8 mouse cellular contexts compared by ENCODE assay signal in genomic region chr8:85081216-85081555, GRCm38 (mm10). TPM values are rescaled to one million over a fixed set of nuclear protein-coding genes. Genes with fewer than 3 reads are reported as not detected.
DNase-seq lines count a peak whose midpoint lies in the region; ATAC-seq lines count a peak whose summit lies in the region.

Wdr83 (minus strand) TSS chr8:85081306.

- intact Hi-C loops in heart, postnatal 14 days (cut with DNase I) = loop anchor here (5.0 kb wide), 1 partner anchor 321 kb away; no protein-coding TSS in a partner anchor

- peaks cover 44% of the 10 kb centered on the region for H3K36me3 ChIP-seq in forebrain, embryonic 10.5 days (replicated peaks)
- H3K36me3 ChIP-seq in stomach, embryonic 14.5 days (ENCODE audit: control insufficient read depth, insufficient read depth, low read length) = peaks cover 20% of the 10 kb centered on the region

- H3K9me3 ChIP-seq in forebrain, embryonic 10.5 days = no peaks in the 10 kb centered on the region
- H3K9me3 ChIP-seq in stomach, embryonic 14.5 days (ENCODE audit: control insufficient read depth, low read depth, low read length) = no peaks in the 10 kb centered on the region

- H3K4me2 ChIP-seq in stomach, embryonic 14.5 days (replicated peaks; ENCODE audit: low read depth, low read length) = peak within 1 kb of the TSS; percentile 96

- 2% methylated on average over 9 of the region's 9 CpGs for WGBS in forebrain, embryonic 10.5 days
- WGBS in stomach, embryonic 14.5 days = 2% methylated on average over 9 of the region's 9 CpGs

- peak within 1 kb of the TSS; percentile 75 for H3K4me3 ChIP-seq in forebrain, embryonic 10.5 days
- peak within 1 kb of the TSS; percentile 82 for H3K4me3 ChIP-seq in stomach, embryonic 14.5 days (ENCODE audit: low read depth, low read length)

- DNase-seq in CD4-positive, CD25-positive, alpha-beta regulatory T cell, adult 2 months (ENCODE audit: low read depth, low spot score) = peak; percentile 67
- peak; percentile 91 for DNase-seq in ZHBTc4 (ENCODE audit: low read depth, low spot score)
- DNase-seq in forebrain, embryonic 10.5 days (ENCODE audit: extremely low spot score, low spot score) = peak; percentile 63
- DNase-seq in heart, postnatal 14 days = peak; percentile 26 to 28
- DNase-seq in layer of hippocampus, postnatal 25 days (ENCODE audit: extremely low spot score in 1 of 2, low spot score in 1 of 2) = no peak
- DNase-seq in lung, postnatal 36 days = peak; percentile 67
- no peak for DNase-seq in cerebellum, postnatal 14 days

- peak within 1 kb of the TSS; percentile 84 for H3K27ac ChIP-seq in forebrain, embryonic 10.5 days
- peak within 1 kb of the TSS; percentile 72; the same call in 1 of the 2 replicates for H3K27ac ChIP-seq in stomach, embryonic 14.5 days (ENCODE audit: low read length)

- peaks cover 48% of the 10 kb centered on the region for H3K4me1 ChIP-seq in forebrain, embryonic 10.5 days
- H3K4me1 ChIP-seq in stomach, embryonic 14.5 days (ENCODE audit: control insufficient read depth, insufficient read depth, low read length) = peaks cover 15% of the 10 kb centered on the region

- H3K27me3 ChIP-seq in forebrain, embryonic 10.5 days (ENCODE audit: poor library complexity, severe bottlenecking) = no peaks in the 10 kb centered on the region
- H3K27me3 ChIP-seq in stomach, embryonic 14.5 days (ENCODE audit: control insufficient read depth, insufficient read depth, low read length) = no peaks in the 10 kb centered on the region

- peak within 1 kb of the TSS; percentile 81 for H3K9ac ChIP-seq in stomach, embryonic 14.5 days (replicated peaks; ENCODE audit: low read depth, low read length)

- peak; percentile 57 for ATAC-seq in stomach, embryonic 14.5 days (ENCODE audit: insufficient number of reproducible peaks, insufficient read depth, low FRiP score, low read depth)

RNA-seq across cellular contexts. Expression of gene Wdr83, which starts in this region (rescaled TPM):
- polyA plus RNA-seq in forebrain, embryonic 10.5 days (2016; fragmentation: Nextera tagmentation; extraction: Ambion mirVana) = 58.4 and 63.3 TPM in 2 replicates
- 10 to 100 TPM; 27.2 to 27.6 TPM for total RNA-seq in heart, postnatal 14 days (2021)
- 10 to 100 TPM; 28.7 to 32.3 TPM for total RNA-seq in layer of hippocampus, postnatal 25 days (2021)
- 45.0 and 46.4 TPM in 2 replicates for polyA plus RNA-seq in stomach, embryonic 14.5 days (2014; fragmentation: Nextera tagmentation; extraction: Ambion mirVana)

Comparison
In these comparisons a context has a peak if more than half of its experiments do, and no peak if none do; other contexts are left out.
1. DNase-seq: peak in CD4-positive, CD25-positive, alpha-beta regulatory T cell, adult 2 months (single experiment), ZHBTc4 (single experiment), forebrain, embryonic 10.5 days (single experiment), heart, postnatal 14 days (2 of 2) and lung, postnatal 36 days (single experiment); none in layer of hippocampus, postnatal 25 days (0 of 2) and cerebellum, postnatal 14 days (0 of 2).